Mouse (Mus musculus) right cerebral cortex, postnatal 36 days (tissue): ENCODE measurements around the gene Sf3b2.
"Not testable (repeated sequence)": the region's sequence is repeated elsewhere in the genome, so short reads cannot be mapped to it uniquely, and the experiment has no call there.

ENCODE experiments used
- DNase-seq, 2 experiments: peaks; one replicate each; pipeline ENCODE4 v3.0.0; 2022; ENCODE audit warnings: low spot score in 2 of 2, mixed read lengths in 1 of 2

Gene Sf3b2

DNA sequence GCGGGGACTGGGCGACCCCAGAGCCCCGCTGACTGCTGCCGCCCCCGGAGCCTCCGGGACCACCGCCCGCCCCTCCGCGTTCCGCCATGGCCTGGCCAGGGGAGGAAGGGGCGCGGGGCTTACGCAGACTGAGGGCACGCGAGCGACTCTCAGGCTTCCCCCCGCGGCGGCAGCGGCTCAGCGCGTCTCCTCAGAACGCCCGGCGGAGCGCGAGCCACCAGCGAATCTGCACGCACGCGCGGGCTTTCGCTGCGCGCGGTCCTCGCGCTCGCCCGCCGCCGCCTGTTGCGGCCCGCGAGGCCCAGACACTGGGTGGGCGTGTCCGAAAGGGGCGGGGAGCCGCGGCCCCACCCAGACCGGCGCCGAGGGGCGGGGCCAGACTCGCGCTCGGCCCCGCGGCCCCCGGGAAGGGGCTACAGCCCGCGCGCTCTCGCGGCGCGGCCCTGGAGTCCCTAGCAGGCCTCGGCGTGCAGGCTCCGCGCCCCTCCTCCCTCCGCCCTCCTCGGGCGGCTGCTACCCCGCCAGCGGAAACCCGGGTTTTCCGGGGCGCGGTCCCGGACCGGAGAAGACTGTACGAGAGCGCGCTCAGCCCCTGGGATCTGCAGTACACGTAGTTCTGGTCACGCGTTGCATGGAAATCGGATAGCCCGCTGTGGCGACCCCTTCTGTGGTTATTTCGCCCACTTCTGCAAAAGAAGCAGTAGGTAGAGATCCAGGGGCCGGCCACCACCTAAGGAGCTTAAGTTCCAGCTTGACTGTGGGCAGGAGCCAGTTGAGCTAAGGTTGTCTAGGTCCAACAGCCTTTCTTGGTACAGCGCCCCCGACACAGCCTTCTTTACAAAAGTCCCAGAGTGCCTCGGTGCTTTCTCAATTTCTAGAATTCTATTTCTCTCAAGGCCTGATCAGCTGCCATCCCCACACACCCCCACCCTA, 22.2 kb downstream of the Sf3b2 start, which contains the start of gene Pacs1:
Gene Pacs1 (minus strand): TSS at position 319 of the 933 bp plus-strand sequence.
- DNase-seq, result peak; percentile 74 to 77

DNA sequence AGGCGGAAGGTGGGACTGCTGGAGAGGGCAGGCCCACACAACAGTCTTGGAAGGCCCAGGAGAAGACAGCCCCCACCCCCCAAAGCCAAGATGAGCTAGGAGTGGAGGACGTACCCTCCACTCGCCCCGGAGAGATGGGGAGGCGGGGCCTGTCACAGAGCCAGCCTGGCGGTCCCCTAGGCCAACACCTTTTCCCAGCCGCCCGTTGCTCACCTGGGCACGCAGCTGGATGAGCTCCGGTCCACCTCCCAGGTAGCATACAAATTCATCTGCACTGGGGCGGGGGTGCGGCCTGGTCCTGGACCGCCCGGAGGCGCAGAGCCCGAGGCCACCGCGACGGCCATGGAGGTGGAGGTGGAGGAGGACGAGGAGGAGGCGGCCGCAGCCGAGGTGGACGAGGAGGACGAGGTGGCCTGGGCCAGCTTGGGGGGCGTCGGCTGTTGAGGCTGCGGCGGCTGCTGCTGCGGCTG, 22.9 kb downstream of the Sf3b2 start:
- peak in 1 of 2 experiments; percentile 22 for DNase-seq

- no peak for DNase-seq
Measured at GRCm38 (mm10) chr19:5271430-5271829, 23.8 kb downstream of the Sf3b2 start.

- DNase-seq, result no peak
Measured at GRCm38 (mm10) chr19:5269392-5269791, 25.9 kb downstream of the Sf3b2 start.

DNA sequence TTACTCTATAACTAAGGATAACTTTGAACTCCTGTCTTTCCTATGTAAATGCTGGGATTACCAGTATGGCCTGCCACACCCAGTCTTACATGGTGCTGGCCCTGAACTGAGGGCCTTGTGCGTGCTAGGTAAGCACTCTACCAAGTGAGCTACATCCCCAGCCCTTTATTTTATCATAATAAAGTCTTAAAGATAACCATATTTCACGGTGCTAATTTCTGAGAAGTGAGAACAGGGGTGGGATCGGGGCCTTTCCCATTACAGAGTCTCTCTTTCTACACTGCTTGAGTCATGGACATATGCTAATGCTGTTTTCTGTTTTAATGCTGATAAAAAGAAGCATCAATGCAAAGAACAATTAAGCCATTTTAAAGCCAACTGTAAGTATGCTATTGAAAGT, 26.4 kb downstream of the Sf3b2 start:
- DNase-seq, result no peak

- DNase-seq, result no peak
Measured at GRCm38 (mm10) chr19:5268017-5268416, 27.2 kb downstream of the Sf3b2 start.

DNA sequence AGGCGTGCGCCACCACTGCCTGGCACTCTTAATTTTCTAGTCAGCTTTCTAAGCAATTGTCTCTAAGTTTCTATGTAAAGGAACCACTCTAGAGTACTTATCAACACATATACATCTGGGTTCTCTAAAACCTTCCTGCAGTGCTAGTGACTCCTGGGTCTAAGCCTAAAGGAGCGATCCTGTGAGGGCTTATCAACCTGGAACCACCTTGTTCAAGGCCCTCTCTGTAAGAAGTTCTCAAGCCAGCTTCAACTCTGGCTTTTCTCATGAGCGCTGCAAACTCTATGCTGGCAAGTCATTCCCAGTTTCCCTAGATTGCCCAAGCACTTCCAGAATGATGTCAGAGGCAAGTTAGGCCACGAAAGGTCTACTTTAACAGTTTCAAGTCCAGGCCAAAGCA, 28.2 kb downstream of the Sf3b2 start:
- no peak for DNase-seq

DNA sequence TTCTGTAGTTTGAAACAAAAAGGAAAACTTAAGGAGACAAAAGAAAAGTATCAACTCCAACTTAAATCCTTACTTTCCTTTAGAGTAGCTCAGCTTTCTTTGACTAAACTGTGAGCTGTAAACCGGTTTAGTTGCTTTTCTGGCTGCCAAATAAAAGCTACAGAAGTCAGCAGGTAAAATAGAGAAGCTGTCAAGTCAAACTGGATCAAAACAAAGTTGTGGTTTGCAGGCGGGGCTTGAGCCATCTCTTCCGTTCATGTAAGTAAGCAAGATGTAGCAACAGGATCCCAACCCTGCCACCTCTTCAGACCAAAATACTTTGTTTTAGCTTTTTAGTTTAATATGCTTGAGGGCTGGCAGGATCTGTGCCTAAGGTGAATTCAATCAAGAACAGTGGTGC, 38.1 kb downstream of the Sf3b2 start:
- no peak for DNase-seq

- not testable (repeated sequence) for DNase-seq
Measured at GRCm38 (mm10) chr19:5236981-5237380, 58.3 kb downstream of the Sf3b2 start.

DNA sequence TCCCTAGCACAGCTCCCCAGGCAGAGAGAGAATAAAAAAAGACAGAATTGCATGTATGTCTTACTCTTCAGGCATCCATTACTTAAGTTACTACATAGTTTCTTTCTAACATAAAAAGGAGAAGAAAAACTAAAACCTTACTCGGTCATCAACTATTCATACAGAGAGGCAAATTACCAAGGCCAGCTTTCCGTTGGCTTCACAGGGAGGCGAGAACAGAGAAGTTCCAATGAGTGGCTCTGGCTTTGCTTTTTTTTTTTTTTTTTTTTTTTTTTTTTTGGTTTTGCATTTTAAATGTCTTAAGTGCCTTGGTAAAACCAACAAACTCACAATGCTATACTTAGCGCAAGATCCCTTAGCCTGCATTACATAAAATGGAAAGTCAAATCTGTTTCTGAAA, 62.6 kb downstream of the Sf3b2 start:
- DNase-seq, result no peak

DNA sequence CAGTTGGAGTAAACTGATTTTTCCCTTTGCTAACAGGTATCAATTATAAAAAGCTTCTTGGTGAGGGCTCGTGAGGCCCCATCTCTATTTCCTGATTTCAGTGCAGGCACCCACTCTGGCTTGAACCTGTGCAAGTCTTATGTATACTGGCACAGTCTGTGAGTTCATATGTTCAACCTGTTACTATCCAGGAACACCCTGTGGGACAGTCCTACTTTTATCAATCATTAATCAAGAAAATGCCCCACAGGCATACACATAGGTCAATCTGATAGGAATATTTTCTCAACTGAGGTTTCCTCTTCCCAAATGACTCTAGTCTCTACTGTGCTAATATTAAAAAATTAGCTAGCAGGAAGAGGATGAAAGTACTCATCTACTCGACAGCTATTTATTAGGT, 65.1 kb downstream of the Sf3b2 start:
- DNase-seq, result no peak

DNA sequence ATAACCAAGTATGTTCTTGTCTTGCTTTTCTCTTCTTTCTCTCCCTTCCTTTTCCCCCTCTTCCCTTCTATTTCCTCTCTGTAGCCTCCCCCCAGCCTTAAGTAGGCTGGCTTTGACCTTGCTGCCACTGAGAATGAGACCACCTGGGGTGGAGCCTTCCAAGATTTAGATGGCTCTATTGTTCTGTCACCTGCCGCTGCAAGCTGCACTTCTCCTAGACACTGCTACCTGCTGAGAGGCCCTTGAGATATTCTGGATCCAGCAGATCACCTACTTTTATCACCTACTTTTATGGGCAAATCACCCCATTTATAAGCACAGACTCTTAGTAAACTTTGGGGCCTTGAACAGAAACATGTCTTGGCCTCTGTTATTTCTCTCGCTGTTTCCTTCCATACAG, 70.6 kb downstream of the Sf3b2 start:
- DNase-seq, result no peak

GRCm38 (mm10) chr19:5224077-5224476, 71.2 kb downstream of the Sf3b2 start:
- DNase-seq, result no peak
